Mouse (Mus musculus) right cerebral cortex, postnatal 14 days (tissue): ENCODE measurements around the gene Mars2.
A peak's percentile ranks its signal among the peaks of the same experiment; 100 is the strongest.

Source experiments
- DNase-seq: peaks from one replicate; pipeline ENCODE4 v3.0.0; 2022

Mars2 gene

GRCm38 (mm10) chr1:55236890-55237642, at the start of gene Mars2:
TSS of gene Mars2 (plus strand) at chr1:55237177.
- peak; percentile 98 for DNase-seq

DNA sequence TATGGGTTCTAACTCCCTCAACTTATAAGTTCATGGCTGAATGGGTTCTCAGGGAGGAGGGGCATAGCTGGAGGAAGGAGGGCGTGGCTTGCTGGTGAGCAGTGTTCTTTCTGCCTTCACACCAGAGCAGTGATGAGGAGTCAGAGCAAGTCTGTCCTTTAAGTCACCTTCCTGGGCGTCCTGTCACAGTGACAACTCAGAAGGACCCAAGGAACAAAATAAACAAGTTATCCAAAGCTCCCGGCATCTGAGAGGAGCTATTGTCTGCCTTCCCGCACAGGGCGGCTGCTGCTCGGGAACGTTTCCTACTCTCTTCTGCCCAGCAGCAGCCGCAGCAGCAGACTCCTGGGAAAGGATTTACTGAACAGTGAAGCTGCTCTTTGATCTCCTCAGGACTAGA, 45.0 kb upstream of the Mars2 start:
- no peak for DNase-seq

DNA sequence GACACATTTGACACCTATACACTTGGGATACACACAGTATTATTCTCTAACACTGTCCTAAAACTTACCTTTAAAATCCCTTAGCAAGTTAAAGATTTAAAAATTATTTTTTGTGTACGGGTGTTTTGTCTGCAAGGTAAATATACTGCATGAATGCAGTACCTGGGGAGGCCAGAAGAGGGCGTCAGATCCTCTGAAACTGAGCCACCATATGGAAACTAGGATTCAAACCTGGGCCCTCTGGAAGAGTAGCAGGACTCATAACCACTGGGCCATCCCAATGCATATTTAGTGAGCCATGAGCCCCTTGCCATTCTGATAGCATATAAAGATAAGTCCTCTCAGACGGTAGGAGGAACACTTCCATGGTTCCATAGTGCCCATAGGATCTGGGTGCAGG, 44.2 kb upstream of the Mars2 start:
- DNase-seq, result no peak

DNA sequence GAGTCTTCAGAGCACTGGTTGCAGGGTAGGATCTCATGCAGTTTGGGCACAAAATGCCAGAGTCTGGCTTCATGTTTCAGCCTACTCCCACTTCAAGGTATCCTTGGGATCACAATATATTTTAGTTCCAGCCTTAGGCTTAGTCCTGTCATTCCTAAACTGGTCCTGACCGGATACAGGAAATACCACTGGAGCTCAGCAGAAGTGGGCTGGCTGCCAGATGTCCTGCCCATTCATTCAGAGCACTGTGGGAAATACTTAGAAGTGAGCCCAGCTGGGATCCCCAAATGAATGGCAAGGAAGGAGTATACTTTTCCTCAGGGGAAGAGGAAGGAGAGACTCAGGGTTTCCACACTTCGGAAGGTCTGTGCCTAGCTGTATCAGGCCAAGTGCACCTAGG, 43.7 kb upstream of the Mars2 start:
- DNase-seq, result peak; percentile 18

DNA sequence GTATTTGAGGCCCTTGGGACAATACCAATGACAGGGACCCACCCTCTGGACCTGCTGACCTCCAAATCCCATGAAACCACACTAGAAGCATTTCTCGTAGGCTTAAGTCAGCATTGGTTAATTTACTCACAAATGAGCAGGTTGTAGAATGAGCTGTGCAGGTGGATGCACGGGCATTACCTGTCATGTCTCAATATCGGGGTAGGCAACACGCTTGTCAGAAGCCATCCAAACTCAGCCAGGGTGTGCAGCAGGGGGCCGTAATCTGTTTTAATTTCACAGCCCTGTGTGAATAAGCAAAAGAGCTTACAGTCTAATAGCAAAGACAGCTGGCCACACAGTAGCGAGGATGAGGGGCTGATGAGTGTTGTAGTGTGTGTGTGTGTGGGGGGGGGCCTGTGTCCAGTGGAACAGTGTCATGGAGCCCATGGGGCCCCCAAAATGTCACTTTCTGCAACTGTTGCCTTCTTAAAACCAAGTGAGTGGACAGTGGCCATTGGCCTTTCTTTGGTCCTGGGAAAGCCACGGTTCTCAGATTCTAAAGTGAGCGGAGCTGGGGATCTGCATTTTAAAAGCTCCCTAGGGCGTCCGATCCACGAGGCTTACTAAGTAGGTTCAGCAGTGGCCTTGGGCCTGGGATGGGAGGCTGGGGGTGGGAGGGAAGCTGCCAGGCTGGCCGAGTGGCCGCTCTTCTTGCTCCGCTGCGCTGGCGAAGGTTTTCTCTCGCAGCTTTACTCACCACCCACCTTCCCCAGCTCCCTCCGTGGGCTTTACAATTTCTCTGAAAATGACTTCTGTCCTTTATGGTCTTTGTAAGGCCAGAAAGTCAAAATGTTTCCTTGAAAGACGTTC, 42.7 kb upstream of the Mars2 start:
- DNase-seq, result no peak

DNA sequence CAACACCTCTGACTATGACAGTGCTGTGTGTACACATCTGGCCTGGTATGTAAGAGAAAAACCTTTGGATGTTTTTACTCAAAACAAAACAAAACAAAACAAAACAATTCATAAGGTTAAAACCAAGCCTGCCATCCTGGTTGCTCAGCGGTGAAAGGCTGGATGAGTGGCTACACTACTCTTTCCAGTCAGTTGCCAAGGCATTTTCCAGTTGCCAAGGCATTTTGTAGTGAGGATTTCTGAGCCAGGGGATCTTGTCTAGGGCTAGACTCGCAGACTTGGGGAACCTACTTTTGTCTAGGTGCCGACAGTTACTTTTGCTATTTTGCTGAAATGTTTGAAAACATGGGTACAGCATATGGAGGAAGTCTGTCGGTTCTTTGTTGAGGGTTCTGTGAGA, 42.0 kb upstream of the Mars2 start:
- DNase-seq, result no peak

DNA sequence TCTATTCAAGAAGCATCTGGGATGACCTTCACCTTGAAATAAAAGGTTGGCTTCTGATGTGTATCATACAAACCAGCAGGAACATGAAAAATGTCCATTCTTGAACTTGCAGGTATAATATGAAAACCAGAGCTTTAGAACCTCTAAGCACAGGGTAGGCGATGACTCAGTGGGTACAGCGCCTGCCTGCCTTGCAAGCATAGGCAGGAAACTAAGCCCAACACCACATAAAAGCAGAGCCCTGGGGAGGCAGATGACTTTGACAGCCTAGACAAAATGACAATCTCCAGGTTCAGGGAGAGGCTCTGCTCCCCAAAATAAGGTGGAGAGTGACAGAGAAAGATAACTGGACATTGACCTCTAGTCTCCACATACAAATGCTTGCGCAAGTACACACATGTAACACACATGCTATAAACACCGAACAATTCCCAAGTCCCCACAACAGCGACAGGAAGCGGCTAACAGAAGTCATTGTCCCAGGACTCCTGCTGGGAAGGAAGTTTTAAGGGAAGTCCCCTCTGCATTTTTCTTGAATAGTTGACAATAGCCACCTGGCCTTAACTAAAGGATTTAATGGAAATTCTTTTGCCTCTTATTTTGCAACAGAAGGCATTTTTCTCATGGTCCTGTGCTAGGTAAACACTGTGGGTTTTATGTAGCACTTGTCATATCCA, 40.5 kb upstream of the Mars2 start:
- DNase-seq, result no peak

DNA sequence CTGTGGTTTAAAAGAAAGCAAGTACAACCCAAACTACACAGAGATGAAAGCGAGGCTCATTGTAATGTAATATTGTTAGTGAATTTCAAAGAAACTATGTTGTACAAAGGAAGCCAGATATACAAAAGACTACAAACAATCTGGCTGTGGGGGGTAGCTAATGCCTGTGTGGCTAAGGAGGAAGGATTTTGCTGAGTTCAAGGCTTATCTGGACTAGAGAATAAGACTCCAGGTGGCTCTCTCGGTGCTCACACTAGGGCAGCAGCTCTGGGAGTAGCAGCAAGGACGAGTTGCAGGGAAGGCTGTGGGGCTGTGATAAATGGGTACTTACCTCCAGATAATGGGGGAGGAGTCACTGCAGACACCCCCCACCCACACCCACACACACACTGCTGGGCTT, 38.3 kb upstream of the Mars2 start:
- no peak for DNase-seq

DNA sequence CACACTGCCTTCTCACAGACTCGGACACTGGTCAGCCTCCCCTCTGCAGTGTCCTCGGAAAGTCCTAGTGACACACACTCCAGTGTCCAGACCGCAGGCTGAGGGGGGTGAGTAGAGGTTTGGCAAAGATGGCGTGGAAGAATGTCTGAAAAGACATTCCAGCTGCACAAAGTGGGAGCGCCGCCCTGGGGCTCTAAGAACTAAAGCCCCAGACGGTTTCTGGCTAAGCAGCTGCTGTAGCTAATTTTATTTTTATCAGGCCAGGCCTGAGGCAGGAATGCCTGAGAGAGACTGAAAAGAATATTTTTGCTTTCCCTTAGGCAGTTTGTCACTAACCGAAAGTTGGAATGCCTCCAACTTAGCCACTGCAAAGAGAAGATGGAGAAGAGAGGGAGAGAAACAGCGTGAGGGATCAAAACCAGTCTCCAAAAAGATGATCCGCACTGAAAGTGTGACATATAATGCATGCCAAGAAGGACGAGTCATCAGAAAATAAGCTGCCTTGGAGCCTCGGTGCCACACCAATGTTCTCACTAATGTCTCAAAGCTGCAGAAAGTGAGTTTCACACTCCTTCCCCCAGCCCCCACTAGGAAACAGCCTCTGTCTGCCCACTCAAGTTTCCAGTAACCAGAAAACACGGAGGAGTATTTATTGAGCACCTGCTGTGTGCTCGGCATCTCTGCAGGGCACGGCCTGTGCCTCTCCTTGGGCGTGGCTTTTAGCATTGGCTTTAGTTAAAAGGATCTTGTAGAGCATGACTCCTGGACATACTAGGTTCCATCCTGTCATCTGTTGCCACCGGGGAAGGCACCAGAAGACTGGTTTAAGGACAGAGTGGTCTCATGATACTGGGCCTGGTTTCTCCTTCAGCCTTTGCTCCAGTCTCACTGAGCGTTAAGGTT, 34.9 kb upstream of the Mars2 start:
- DNase-seq, result peak; percentile 47

- no peak for DNase-seq
Observed at GRCm38 (mm10) chr1:55205808-55206327, 31.1 kb upstream of the Mars2 start.

- no peak for DNase-seq
Observed at GRCm38 (mm10) chr1:55207561-55207960, 29.4 kb upstream of the Mars2 start.

GRCm38 (mm10) chr1:55208500-55209140, 28.4 kb upstream of the Mars2 start:
- no peak for DNase-seq

DNA sequence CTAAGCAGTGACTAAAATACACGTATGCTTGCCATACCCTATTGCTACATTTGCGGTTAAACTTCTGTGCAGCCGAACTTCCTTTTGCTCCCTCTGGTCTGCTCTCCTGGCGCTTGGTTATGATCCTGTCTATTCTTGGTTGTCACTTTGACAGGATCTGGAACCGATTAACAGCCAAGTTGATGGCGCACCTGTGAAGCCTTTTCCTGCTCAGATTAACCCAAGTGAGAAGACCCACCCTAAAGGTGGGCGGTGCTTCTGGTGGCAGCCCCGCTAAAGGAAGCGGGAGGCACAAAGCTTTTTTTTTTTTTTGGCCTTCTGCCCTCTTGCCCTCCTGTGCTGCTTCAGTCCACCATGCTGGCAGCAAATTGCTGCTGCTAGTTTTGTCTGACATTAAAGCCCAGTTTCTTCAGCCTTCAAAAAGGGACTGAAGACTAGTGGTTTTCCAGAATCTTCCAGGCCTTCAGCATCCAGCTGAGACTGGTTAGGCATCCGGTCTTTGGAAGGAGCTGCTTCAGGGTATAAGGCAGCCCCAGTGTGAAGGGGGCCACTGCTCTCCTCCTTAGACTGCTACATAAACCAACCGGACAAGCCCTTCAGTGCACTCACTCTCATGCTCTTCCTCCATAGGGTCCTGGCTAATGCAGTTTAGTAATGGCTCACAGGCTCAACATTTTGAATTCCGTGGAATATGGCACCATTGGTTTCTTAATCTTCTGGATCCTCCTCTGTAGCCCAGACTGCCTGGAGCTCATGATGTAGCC, 26.6 kb upstream of the Mars2 start:
- no peak for DNase-seq

DNA sequence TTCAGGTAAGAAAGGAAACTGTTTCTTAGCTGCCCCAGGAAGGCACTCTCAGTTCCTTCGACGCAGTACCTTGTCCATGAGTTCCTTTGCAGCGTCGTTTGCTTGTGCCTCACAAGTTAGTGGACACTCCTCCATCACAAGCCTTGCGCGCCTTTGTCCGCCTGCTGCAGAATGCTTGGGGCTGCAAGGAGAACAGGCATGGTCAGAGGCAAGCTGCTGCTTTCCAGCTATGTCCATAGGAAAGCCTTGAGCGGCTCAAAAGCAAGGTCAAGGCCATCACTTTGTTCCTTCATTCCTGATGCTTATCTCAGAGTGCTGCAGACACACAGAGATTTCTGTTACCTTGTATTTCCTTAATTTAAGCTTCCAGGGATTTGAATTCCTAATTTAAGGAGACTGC, 25.9 kb upstream of the Mars2 start:
- DNase-seq, result no peak

DNA sequence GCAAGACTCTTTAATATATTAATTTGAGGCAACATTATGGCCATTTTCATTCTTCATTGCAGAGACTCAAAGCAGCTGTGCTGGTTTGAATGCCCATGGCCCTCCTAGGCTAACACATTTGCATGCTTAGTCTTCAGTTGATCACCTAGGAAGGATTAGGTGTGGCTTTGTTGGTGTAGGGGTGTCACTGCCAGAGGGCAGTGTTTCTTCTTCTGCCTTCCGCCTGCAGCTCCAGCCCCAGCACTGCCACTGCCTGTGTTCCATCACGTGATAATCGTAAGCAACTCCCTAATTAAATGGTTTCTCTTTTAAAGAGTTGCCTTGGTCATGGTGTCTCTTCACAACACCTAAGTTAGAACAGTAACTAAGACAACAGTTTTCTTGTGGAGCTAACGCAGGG, 24.2 kb upstream of the Mars2 start:
- no peak for DNase-seq

- no peak for DNase-seq
Observed at GRCm38 (mm10) chr1:55213475-55213874, 23.5 kb upstream of the Mars2 start.

DNA sequence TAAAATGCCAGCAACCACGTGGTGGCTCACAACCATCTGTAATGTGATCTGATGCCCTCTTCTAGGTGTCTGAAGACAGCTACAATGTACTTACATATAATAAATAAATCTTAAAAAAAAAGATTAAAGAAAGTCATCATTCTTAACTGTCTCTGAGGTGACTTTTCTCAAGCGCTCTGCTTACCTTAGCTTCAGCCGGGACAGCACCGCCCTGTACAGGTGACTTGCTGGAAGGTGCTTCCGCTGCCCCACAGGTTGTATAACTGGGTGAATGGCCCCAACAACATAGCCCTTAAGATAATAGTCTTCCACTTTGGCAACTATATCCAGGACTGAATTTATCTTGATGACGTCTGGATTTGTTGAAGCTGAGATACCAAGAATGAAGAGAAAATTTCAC, 23.0 kb upstream of the Mars2 start:
- DNase-seq, result no peak

- no peak for DNase-seq
Observed at GRCm38 (mm10) chr1:55215185-55215813, 21.7 kb upstream of the Mars2 start.

DNA sequence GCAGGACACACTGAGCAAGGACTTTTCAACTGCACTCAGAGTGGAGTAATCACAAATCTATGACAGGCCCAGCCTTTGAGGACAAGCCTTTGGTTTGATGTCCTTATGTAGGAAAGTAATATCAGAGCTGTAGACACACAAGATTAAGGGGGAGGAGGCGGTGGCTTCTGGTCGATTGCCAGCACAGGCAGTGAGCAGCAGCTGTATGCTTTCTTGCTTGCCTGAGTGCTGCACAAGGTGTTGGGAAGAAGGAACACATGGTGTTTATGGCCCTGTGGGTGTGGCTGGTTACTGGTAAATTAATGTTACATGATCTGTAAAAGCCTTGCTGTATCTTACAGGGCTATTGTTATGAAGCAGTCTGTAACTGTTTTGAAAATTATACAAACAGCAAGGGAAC, 19.8 kb upstream of the Mars2 start:
- DNase-seq, result no peak

- no peak for DNase-seq
Observed at GRCm38 (mm10) chr1:55221352-55221751, 15.6 kb upstream of the Mars2 start.

DNA sequence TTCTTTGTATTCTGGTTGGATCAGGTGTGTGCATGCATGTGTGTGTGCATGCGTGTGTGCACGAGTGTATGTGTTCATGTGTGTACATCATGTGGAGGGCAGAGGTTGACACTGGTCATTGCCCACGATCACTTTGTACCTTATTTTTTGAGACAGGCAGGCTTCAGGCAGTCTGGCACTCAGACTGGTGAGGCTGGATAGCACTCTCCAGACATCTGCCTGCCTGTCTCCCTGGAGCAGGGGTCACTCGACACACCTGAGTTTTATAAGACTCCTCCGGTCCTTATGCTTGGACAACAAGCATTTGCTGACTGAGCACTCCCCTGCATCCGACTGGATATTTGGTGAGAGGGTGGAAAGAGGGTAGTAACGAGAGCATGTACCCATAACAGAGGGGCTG, 14.0 kb upstream of the Mars2 start:
- DNase-seq, result no peak
